Mouse (Mus musculus) cerebellum, postnatal 14 days (tissue): ENCODE data around the gene Frmd4a.
A peak's percentile ranks its signal among the peaks of the same experiment; 100 is the strongest.
"Not testable (repeated sequence)": the region's sequence is repeated elsewhere in the genome, so short reads cannot be mapped to it uniquely, and the experiment has no call there.

ENCODE experiments used
- DNase-seq, 2 experiments: peaks; one replicate each; pipeline ENCODE4 v3.0.0; 2021; ENCODE audit warnings: mixed read lengths in 2 of 2

The Frmd4a gene

GRCm38 (mm10) chr2:4222497-4222828 is 204.9 kb downstream of the Frmd4a start:
- DNase-seq = no peak

DNA sequence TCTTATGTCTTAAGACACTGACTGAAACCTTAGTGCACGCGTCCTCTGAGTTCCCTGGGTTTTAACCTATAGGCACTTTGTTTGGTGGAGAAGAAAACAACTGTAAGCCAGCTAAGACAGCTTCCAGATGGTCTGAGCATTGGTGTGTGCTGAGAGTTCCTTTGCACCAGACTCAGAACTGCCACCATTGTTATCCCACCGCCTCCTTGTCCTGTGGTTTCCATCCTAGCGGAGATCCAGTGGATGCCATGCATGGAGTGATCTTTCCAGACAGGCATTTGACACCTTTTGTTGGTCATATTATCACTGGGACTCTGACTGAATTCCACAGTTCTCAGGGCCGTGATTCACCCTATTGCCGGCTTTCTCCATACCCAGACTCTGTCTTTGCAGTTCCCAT is 205.8 kb downstream of the Frmd4a start:
- no peak for DNase-seq

DNA sequence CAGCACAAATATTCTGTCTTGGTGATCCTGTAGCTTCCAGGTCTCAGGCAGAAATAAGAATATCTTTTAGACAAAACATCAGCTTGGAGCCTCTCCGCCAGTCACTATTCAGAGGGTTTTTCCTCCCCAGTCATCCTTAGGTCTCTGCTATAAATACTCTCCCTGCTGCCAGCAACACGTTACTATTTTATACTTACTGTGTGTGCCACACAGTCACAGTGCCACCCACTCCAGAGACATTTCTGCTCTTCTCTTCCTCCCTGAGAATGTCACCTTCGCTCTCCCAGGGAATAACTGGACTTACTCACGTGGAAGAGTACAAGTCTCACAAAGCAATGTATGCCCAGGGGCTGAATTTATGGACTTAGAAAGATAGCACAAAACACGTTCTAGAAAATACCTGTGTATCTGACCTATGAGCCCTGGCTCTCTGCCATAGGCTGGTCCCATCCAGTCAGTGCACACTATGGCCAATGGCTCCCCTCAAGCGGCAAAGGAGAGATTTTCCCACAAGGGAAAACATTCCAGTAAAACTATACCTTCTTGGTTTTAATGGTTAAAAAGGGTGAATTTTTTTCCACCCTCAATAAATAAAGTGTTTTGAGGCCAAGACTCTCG is 209.5 kb downstream of the Frmd4a start:
- DNase-seq = no peak

- peak in 1 of 2 experiments; percentile 28 for DNase-seq
Measured at GRCm38 (mm10) chr2:4227563-4227962, 210.0 kb downstream of the Frmd4a start.

GRCm38 (mm10) chr2:4228510-4228909 is 211.0 kb downstream of the Frmd4a start:
- DNase-seq = peak in 1 of 2 experiments; percentile 19

DNA sequence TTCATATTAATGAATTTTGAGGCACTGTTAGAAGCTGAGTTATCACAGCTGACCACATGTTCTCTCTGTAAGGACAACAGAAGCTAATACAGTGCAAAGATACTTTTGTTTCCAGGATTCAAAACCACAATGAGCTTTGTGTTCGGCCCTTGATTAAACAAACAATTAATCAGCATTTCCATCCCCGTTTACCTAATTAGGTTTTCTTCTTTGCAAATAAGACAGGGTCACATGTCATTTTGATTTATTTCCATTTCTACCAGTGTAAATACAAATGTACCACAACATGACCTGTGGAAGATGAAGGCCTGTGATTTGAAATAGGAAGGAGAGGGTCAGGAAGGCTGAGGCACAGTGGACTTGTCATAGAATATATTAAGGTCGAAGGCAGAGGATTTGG is 214.8 kb downstream of the Frmd4a start:
- no peak for DNase-seq

- peak; percentile 23 to 25 for DNase-seq
Measured at GRCm38 (mm10) chr2:4232761-4233322, 215.3 kb downstream of the Frmd4a start.

GRCm38 (mm10) chr2:4237686-4238085 is 220.2 kb downstream of the Frmd4a start:
- peak; percentile 54 to 68 for DNase-seq

DNA sequence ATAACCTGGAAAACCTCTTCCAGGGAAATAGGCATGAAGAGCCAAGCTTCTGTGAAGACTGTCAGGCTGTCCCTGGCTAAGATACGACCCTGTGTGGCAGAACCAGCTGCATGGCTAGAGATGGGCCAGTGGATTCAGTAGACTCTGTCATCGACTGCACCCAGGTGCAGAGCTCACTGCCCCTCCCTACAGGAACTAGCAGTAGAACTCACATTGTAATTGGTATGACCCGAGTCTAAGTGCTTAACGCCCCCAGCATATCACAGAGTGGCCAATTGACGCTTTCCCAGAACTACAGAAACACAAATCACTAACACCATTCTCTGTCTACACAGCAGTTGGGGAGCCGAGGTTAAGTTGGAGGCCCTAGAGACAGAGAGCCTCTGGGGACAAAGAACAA is 232.2 kb downstream of the Frmd4a start:
- DNase-seq = no peak

DNA sequence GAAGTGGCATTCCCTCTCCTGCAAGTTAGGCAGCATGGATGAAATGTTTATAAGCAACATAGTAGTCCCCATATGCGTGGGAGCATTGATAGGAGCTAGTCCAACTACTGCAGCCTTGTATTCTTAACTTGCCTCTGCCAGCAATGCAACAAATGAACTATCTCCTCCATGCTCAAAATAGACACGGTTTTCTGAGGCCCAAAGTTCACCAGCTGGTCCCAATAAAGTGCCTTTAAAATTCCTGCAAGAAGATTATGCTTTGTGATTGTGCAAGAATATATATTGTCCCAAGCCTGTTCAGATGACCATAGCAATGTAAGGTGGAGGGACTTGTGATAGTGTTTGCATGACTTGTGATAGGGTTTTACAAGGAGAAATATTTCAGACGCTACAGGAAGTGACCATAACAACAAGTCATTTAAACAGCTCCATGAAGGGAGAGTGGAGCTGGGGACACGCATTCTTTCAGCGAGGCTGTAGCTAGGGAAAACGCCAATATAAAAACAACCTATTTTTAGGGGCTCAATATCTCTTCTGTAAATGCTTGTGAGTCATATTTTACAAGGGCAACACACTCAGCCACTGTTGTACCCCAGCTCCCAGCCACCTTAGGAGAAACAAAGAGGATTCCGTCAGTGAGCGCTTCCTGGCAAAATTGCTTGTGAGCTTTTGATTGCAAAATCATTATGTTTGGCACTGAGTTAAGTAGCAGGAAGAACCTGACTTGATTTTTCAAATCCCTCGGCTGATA is 235.2 kb downstream of the Frmd4a start:
- no peak for DNase-seq

DNA sequence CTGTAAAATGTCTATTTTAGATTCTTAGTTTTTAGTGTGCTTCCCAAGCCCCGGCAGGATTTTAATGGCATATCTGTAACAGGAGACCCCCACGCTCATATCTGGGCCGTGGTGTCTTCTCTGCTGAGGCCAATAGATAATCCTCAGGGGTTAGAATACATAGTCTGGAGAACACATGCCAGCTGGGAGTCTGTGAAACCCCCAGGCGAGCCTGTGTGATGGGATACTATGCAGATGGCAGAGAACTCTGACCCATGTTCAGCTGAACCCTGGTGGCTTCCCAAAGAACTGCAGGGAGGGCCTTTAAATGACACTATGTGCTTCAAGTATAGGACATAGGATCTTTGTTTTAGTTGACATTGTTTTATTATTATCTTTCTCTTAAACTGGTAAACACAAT is 235.8 kb downstream of the Frmd4a start:
- peak; percentile 35 to 63 for DNase-seq

GRCm38 (mm10) chr2:4254083-4254482 is 236.6 kb downstream of the Frmd4a start:
- DNase-seq = no peak

DNA sequence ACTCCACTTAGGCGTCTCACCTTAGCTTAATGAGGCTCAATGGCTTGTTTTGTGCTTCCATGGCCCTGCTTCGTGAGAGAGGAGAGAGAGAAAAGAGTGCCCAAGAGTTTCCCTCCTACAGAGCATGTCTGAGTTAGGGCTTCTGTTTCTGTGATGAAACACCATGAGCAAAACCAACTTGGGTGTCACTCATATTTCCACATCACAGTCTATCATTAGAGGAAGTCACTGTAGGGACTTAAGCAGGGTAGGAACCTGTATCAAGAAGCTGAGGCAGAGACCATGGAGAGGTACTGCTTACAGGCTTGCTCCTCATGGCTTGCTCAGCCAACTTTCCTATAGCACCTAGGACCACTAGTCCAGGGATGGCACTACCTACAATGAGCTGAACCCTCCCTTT is 238.7 kb downstream of the Frmd4a start:
- DNase-seq = no peak

DNA sequence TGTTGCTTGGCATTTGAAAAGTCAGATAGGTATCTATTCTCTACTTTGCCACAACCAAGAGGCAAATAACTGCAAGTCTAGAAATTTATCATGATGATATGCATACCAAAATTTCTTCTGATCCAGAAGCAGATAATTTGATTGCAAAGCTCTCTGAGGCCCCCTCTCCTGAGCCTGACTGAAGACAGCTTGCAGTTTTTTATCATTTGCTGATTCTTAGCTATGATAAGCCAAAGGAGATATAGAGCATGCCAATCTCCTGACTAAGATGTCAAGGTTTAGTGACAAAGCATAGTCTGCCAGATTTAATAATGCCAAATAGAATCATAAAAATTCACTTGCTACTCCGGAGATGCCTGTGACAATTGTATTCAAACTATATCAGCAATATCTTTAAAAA is 240.1 kb downstream of the Frmd4a start:
- DNase-seq = no peak

GRCm38 (mm10) chr2:4258803-4259202 is 241.3 kb downstream of the Frmd4a start:
- DNase-seq = not testable (repeated sequence)

DNA sequence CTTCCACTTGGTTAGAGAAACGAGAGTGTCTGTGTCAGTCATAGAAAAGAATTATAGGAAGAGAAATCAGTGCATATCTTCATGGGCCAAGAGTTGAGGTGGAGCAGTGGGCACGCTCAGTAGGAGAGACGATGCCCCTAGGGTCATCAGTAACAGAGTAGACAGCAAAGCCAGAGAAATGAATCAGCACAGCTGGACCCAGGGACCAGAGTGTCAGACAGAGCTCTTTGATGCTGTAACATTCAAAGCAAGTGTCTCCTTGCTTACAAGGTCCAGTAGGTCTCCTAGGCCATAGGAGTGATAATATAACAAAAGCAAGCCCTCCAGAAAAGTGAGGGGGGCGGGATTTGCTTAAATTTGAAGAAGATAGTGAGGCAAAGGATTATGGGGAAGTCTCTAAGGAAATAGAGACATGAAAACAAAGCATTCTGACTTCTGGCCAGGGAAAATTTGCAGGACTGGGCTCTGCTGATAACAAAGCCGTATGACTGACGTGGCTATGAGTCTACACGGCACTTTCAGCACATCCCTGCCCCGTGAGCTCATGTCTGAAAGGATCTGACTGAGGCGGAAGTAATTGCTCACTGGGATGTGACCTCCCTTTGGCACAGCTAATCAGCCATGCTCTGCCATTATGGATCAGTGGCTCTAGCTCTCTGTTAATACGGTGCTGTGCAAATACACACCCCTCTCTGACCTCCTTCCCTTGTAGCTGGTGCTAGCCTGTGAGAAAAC is 243.0 kb downstream of the Frmd4a start:
- peak; percentile 25 to 37 for DNase-seq

DNA sequence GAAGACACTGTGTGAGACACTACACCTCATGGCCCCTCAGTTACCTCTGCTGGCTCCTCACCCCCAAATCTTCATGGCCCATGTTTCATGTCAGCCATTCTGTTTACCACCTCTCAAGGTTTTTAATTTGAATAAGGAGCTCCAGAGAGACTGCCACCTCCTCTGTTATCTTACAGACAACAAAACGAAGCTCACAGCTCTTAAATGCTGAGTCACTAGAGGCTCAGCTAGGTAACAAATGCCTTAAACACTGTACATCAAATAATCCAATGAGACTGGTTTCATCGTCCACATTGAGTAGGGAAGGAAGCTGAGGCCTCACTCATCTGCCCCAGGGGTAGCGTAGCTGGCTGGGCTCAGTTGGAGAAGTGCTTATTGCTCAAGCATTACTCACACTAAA is 245.2 kb downstream of the Frmd4a start:
- DNase-seq = no peak

DNA sequence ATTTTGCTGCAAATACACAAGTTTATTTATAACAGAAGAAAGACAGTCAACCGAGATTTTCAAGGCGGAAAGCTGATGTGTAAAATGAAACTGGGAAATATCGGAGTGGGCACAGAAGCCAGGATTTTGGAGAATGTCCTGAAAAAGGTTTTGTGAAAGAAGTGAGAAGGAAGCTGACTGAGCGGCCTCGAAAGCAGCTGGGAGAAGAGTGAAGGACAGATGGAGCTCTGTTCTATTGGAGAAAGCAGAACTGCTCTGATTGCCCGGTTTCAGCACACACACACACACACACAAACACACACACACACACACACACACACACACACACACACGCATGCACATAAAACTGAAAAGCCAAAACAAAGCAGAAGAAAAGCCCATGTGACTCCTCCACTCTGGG is 249.9 kb downstream of the Frmd4a start:
- DNase-seq = no peak

- DNase-seq = no peak
Measured at GRCm38 (mm10) chr2:4282777-4283176, 265.3 kb downstream of the Frmd4a start.

GRCm38 (mm10) chr2:4285693-4286291 is 268.3 kb downstream of the Frmd4a start:
- DNase-seq = no peak

DNA sequence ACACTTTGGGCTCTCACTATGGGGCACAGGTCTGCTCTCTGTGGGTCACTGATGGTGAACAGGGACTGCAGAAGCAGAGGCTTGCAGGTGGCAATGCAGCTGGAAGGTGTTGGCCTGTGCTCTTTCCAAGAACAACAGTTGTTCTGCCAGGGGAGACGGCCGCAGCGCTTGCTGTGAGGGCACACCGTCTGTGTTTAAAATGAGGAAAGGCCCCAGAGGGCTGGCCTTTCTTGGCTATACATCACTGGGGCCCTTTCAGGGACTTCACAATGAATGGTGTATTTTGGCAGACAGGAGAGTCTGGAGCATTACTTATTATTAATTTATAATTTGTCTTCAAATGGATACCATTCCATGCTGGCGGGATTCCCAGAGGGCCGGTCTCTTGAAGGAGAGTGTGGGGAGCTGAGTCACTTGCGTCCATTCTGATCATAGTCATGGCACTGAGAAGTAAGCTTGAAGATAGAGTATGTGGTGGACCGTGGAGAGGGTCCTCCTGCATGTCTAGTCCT is 268.9 kb downstream of the Frmd4a start:
- peak in 1 of 2 experiments; percentile 24 for DNase-seq

GRCm38 (mm10) chr2:4290475-4290874 is 273.0 kb downstream of the Frmd4a start:
- no peak for DNase-seq

GRCm38 (mm10) chr2:4291100-4291499 is 273.6 kb downstream of the Frmd4a start:
- DNase-seq = no peak
